Mouse (Mus musculus): Measurements from ENCODE around the gene Il4. TPM values are rescaled to one million over a fixed set of nuclear protein-coding genes. Genes with fewer than 3 reads are reported as not detected.
"Not testable (repeated sequence)": the region's sequence is repeated elsewhere in the genome, so short reads cannot be mapped to it uniquely, and the experiment has no call there.

Gene Il4
- total RNA-seq, 2 experiments from 2014 or later: not detected

- intact Hi-C loops (cut with DNase I): loop anchor here (5.0 kb wide), 2 partner anchors 113 to 152 kb away; partner anchors contain the start of gene Gm9837
- peak; percentile 29 to 40 for DNase-seq (ENCODE audit: low spot score in 2 of 2)
Measured at GRCm38 (mm10) chr11:53584849-53585248, 33.6 kb downstream of the Il4 start.

- intact Hi-C loops (cut with DNase I): loop anchor here (5.0 kb wide), 2 partner anchors 111 to 154 kb away; partner anchors contain the start of gene Gm9837
Measured at GRCm38 (mm10) chr11:53583151-53583550, 35.3 kb downstream of the Il4 start.

GRCm38 (mm10) chr11:53580562-53580961 is 37.9 kb downstream of the Il4 start:
- DNase-seq (ENCODE audit: low spot score in 2 of 2): no peak
- intact Hi-C loops (cut with DNase I): loop anchor here (5.0 kb wide), 2 partner anchors 108 to 157 kb away; partner anchors contain the start of gene Gm9837

More at GRCm38 (mm10) chr11:53583151-53583550, 35.3 kb downstream of the Il4 start:
- no peak for DNase-seq (ENCODE audit: low spot score in 2 of 2)

GRCm38 (mm10) chr11:53567224-53568014 is 51.0 kb downstream of the Il4 start, which contains the start of gene Kif3a:
Kif3a (plus strand) TSS chr11:53567379.
- intact Hi-C loops (cut with DNase I): loop anchor here (5.0 kb wide), 1 partner anchor 90 kb away; no protein-coding TSS in a partner anchor
- peak; percentile 96 to 97 for DNase-seq (ENCODE audit: low spot score in 2 of 2)

GRCm38 (mm10) chr11:53566646-53567045 is 51.8 kb downstream of the Il4 start:
- intact Hi-C loops (cut with DNase I): loop anchor here (5.0 kb wide), 1 partner anchor 89 kb away; no protein-coding TSS in a partner anchor
- DNase-seq (ENCODE audit: low spot score in 2 of 2): no peak

- intact Hi-C loops (cut with DNase I): loop anchor here (1.0 kb wide), 1 partner anchor 10 kb away; no protein-coding TSS in a partner anchor
- DNase-seq (ENCODE audit: low spot score in 2 of 2): no peak
Measured at GRCm38 (mm10) chr11:53561986-53562385, 56.5 kb downstream of the Il4 start.

- DNase-seq (ENCODE audit: low spot score in 2 of 2); intact Hi-C loops (cut with DNase I): not testable (repeated sequence)
Measured at GRCm38 (mm10) chr11:53559980-53560379, 58.5 kb downstream of the Il4 start.

GRCm38 (mm10) chr11:53557992-53558391 is 60.5 kb downstream of the Il4 start:
- intact Hi-C loops (cut with DNase I); DNase-seq (ENCODE audit: low spot score in 2 of 2): not testable (repeated sequence)

- DNase-seq (ENCODE audit: low spot score in 2 of 2); intact Hi-C loops (cut with DNase I): not testable (repeated sequence)
Measured at GRCm38 (mm10) chr11:53556529-53556928, 61.9 kb downstream of the Il4 start.

Other genes starting within 250 kb of the Il4 start
- gene Leap2, start 195.5 kb downstream of the Il4 start, total RNA-seq (2021): not detected
- gene Uqcrq, start 187.8 kb downstream of the Il4 start, total RNA-seq (2021): 100 to 1,000 TPM; 488 to 504 TPM
- gene Gdf9, start 187.6 kb downstream of the Il4 start, total RNA-seq (2021): 1 to 10 TPM in 1 of 2 experiments, under 1 TPM in 1; 0.41 to 1.2 TPM
- under 1 TPM; 0.32 to 0.34 TPM for gene Gm10447, start 161.6 kb downstream of the Il4 start, total RNA-seq (2021)
- gene Shroom1, start 161.5 kb downstream of the Il4 start, total RNA-seq (2021): 1 to 10 TPM; 4.0 to 4.5 TPM
- not detected for gene Gm9837, start 148.2 kb downstream of the Il4 start, total RNA-seq (2021)
- 1 to 10 TPM; 3.3 TPM for gene Gm9945, start 138.5 kb downstream of the Il4 start, total RNA-seq (2021)
- 10 to 100 TPM; 79.1 to 79.3 TPM for gene Sowaha, start 138.4 kb downstream of the Il4 start, total RNA-seq (2021)
- 100 to 1,000 TPM; 299 to 327 TPM for gene Sept8, start 99.4 kb downstream of the Il4 start, total RNA-seq (2021)
- 100 to 1,000 TPM; 129 to 130 TPM for gene Kif3a, start 51.3 kb downstream of the Il4 start, total RNA-seq (2021)
- gene Il13, start 16.0 kb upstream of the Il4 start, total RNA-seq (2021): not detected
- 1 to 10 TPM; 9.2 to 9.6 TPM for gene Rad50, start 88.7 kb upstream of the Il4 start, total RNA-seq (2021)
- gene Il5, start 102.1 kb upstream of the Il4 start, total RNA-seq (2021): not detected
- 1 to 10 TPM; 5.9 to 6.8 TPM for gene Irf1, start 151.3 kb upstream of the Il4 start, total RNA-seq (2021)
- under 1 TPM in 1 of 2 experiments, not detected in 1; 0.96 TPM for gene Gm17334, start 154.5 kb upstream of the Il4 start, total RNA-seq (2021)
- 1 to 10 TPM; 2.2 to 3.5 TPM for gene Gm12216, start 240.6 kb upstream of the Il4 start, total RNA-seq (2021)